Mouse (Mus musculus) heart, postnatal 36 days (tissue): ENCODE measurements around the gene Zfp84. TPM values are rescaled to one million over a fixed set of nuclear protein-coding genes. Genes with fewer than 3 reads are reported as not detected.
"Not testable (repeated sequence)": the region's sequence is repeated elsewhere in the genome, so short reads cannot be mapped to it uniquely, and the experiment has no call there.

ENCODE experiments used
- DNase-seq, 2 experiments: peaks; one replicate each; pipeline ENCODE4 v3.0.0; 2021 to 2022
- intact Hi-C: fragments of 180-260 bp; cut with DNase I; formaldehyde crosslinking; loops from one replicate; pipeline ENCODE4 v1.15.1; 2025
- total RNA-seq, 2 experiments: library from RNA; stranded (reverse); gene quantifications; 2 replicates each; pipeline ENCODE4 v1.2.3; 2021

Zfp84 gene
- total RNA-seq = 10 to 100 TPM in 1 of 2 experiments, 1 to 10 TPM in 1; 9.8 to 11.4 TPM

- DNase-seq = peak; percentile 83 to 88
- intact Hi-C loops = loop anchor here (1.0 to 5.0 kb wide), 4 partner anchors 15 to 135 kb away; partner anchors contain the start of genes Zfp30 and Zfp940
Observed at GRCm38 (mm10) chr7:29768090-29768900, at the start of gene Zfp84. Gene Zfp84 (plus strand): TSS chr7:29768552.

- intact Hi-C loops, DNase-seq: not testable (repeated sequence)
Observed at GRCm38 (mm10) chr7:29725461-29726142, 42.8 kb upstream of the Zfp84 start.

GRCm38 (mm10) chr7:29726860-29727259, 41.5 kb upstream of the Zfp84 start, which contains the start of gene Catsperg2:
Gene Catsperg2 (minus strand): TSS chr7:29727032.
- intact Hi-C loops, DNase-seq: not testable (repeated sequence)

DNA sequence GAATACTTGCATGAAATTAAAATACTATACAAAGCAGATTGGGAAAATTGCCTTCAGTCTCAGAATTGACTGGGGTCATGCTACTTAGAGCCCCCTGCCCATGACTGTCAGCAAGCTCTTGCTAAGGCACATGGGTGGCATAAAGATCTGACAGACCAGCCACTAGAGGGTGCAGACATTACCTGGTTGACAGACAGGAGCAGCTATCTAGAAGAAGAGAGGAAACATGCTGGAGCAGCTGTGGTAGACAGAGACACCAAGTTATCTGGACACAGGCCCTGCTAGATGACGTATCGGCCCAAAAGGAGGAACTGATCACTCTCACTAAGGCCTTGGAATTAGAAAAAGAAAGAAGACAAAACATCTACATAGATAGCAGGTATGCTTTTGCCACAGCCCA, 40.3 kb upstream of the Zfp84 start:
- DNase-seq = no peak
- intact Hi-C loops = no loop called here

DNA sequence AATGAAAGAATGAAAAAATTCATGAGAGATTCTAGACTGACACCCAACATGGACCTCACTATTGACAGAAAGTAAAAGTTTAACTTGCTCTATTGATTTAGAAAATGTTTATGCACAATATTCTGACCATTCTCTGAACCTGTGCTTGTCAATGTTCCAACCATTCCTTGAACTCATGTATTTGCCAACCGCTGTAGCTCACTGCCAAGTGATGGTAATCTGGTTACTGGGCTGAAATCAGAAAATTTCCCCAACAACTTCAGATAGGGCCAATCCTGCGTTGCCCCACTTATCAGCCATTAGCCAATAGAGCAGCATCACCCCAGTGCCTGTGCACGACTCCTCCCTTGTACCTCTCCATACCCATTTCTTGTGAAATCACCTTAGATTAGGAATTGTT, 26.1 kb upstream of the Zfp84 start:
- intact Hi-C loops = no loop called here
- no peak for DNase-seq

DNA sequence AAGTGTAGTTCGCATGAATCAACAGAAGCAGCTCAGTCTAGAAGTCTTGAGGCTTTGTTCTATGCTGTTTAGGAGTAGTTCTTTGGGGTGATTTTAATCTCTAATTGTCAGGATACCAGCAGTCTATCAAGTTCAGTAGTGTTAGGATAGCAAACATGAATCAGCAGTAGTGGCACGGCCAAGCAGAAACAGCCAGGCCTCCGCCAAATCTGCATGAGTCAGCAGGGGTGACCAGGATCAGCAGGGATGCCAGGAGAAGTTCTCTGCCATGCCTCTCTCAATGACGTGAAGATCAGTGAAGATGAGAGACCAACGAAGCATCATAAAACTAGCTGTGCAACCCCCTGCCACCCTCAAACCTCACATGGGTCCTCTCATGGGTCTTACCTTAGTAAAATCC, 7.9 kb upstream of the Zfp84 start:
- DNase-seq = no peak
- intact Hi-C loops = no loop called here

GRCm38 (mm10) chr7:29764702-29765101, 3.6 kb upstream of the Zfp84 start:
- intact Hi-C loops = loop anchor here (5.0 kb wide), 1 partner anchor 88 kb away; the partner anchor contains the start of gene Zfp940
- DNase-seq = no peak

DNA sequence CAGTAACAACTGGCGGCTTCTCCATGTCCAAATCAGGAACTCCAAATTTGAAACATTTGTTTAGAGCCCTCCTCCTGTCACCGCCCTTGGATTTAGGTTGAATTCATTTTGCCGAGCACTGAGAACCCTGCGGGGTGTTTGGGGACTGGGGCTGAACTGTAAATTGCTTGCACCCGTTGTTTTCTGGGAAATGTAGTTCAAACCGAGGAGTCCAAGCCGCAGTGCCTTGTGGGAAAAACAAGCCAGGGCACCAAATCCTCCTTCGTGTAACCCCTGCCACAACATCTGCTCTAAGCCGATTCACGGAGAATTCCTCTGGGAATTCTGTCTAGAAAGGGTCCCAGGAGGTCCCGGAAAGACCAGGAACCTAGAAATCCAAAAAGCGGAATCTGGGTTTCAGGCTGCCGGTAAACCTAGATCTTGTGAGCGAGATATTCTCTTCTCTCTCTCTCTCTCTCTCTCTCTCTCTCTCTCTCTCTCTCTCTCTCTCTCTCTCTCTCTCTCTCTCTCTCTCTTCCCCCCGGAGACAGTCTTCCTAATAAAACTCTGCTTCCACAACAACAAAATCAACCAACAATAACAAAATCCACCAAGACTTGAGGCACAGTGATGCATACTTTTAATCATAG, 1.2 kb upstream of the Zfp84 start:
- peak; percentile 82 to 84 for DNase-seq
- intact Hi-C loops = loop anchor here (5.0 kb wide), 1 partner anchor 85 kb away; the partner anchor contains the start of gene Zfp940

- DNase-seq = no peak
- intact Hi-C loops = loop anchor here (1.0 to 5.0 kb wide), 4 partner anchors 14 to 134 kb away; partner anchors contain the start of genes Zfp30 and Zfp940
Observed at GRCm38 (mm10) chr7:29768980-29769379, 628 bp downstream of the Zfp84 start.

- intact Hi-C loops = no loop called here
- DNase-seq = no peak
Observed at GRCm38 (mm10) chr7:29773503-29773902, 5.2 kb downstream of the Zfp84 start.

GRCm38 (mm10) chr7:29774371-29774770, 6.0 kb downstream of the Zfp84 start:
- DNase-seq = no peak
- intact Hi-C loops = no loop called here

DNA sequence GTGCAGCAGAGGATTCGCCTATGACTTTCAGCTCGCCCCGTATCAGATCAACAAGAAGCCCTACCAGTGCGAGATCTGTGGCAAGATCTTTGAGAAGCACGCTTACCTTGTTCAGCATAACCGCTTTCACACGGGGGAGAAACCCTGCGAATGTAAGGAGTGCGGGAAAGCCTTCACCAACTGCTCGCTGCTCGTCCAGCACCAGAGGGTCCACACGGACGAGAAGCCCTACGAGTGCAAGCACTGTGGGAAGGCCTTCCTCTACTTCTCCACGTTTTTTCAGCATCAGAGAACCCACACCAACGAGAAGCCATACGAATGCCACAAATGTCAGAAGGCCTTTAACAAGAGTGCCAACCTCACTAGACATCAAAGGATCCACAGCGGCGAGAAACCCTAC, 8.2 kb downstream of the Zfp84 start:
- no peak for DNase-seq
- intact Hi-C loops = no loop called here

GRCm38 (mm10) chr7:29777372-29777771, 9.0 kb downstream of the Zfp84 start:
- intact Hi-C loops = no loop called here
- DNase-seq = no peak

DNA sequence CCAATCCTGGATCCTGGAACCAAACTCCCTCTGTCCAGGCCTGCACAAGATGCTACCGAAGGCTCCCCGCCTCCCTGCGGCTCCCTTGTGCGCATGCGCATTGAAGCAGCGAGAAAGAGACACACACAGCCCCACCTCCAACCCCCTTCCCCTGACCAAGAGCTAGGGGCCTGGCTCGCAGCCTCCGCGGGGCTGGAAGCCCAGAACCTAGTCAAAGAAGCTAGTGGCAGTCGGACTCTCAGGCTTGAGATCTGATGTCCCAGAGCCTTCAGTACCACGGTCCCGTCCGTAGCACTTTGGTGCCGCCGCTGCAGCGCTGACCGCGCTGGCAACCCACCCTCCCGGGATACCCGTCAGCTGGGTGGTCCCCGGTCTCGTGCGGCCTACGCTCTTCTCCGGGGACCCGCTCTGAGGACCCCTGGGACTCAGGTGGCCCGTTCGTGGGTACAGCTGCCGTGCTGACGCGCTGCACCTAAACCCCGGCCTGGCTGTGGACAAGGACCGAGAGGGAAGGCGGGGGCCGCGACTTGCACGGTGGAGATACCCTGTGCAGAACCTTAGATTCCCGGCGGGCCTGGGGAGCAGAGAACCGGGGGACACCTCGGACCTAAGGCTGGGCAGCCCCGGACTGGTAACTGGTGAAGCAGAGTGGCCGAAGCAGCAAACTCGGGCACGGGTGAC, 15.7 kb downstream of the Zfp84 start, which contains the start of gene Zfp30:
TSS of gene Zfp30 (plus strand) at position 128 of the 681 bp plus-strand sequence.
- DNase-seq = peak; percentile 77 to 85

GRCm38 (mm10) chr7:29785023-29785422, 16.7 kb downstream of the Zfp84 start:
- DNase-seq = no peak
- intact Hi-C loops = loop anchor here (2.0 kb wide), 1 partner anchor 30 kb away; no protein-coding TSS in a partner anchor

More for the DNA sequence above, 15.7 kb downstream of the Zfp84 start, which contains the start of gene Zfp30:
- intact Hi-C loops = loop anchor here (2.0 kb wide), 2 partner anchors 15 to 31 kb away; partner anchors contain the start of gene Zfp84

GRCm38 (mm10) chr7:29785888-29786287, 17.5 kb downstream of the Zfp84 start:
- DNase-seq = no peak
- intact Hi-C loops = loop anchor here (2.0 kb wide), 1 partner anchor 29 kb away; no protein-coding TSS in a partner anchor

DNA sequence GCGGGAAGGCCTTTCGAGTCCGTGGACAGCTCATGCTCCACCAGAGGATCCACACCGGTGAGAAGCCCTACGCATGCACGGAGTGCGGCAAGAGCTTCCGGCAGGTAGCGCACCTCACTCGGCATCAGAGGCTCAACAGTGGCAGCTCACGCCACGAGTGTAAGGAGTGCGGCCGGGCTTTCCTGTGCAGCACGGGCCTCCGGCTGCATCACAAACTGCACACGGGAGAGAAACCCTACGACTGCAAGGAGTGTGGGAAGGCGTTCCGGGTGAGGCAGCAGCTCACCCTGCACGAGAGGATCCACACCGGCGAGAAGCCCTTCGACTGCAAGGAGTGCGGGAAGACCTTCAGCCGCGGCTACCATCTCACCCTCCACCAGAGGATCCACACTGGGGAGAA, 24.6 kb downstream of the Zfp84 start:
- DNase-seq = no peak
- intact Hi-C loops = no loop called here

- intact Hi-C loops = no loop called here
- no peak for DNase-seq
Observed at GRCm38 (mm10) chr7:29807046-29807445, 38.7 kb downstream of the Zfp84 start.

GRCm38 (mm10) chr7:29812244-29812643, 43.9 kb downstream of the Zfp84 start:
- intact Hi-C loops = no loop called here
- DNase-seq = no peak

GRCm38 (mm10) chr7:29814381-29814780, 46.0 kb downstream of the Zfp84 start:
- no peak for DNase-seq
- intact Hi-C loops = loop anchor here (2.0 kb wide), 2 partner anchors 30 to 92 kb away; partner anchors contain the start of gene Zfp27
